Mouse (Mus musculus) liver, embryonic 15.5 days (tissue): ENCODE measurements around the gene Secisbp2. TPM values are rescaled to one million over a fixed set of nuclear protein-coding genes. Genes with fewer than 3 reads are reported as not detected.

Experiments
- ATAC-seq: fragments of 200-750 bp; cut with Nextera tagmentation; 2 replicates; pipeline ENCODE4 v1.8.0; 2017; ENCODE audit warnings: moderate number of reproducible peaks, mild to moderate bottlenecking, moderate library complexity; ENCODE audit not compliant: insufficient read depth
- H3K27ac ChIP-seq: fragments of 300-500 bp; sonication (generic); replicated peaks from 2 replicates; pipeline ENCODE4 v1.5.1; 2015; ENCODE audit warnings: mild to moderate bottlenecking, inconsistent platforms
- H3K27me3 ChIP-seq: fragments of 300-500 bp; sonication (generic); 2 replicates; pipeline ENCODE4 v1.6.1; 2015; ENCODE audit warnings: mild to moderate bottlenecking, inconsistent platforms
- H3K36me3 ChIP-seq: fragments of 300-500 bp; sonication (generic); replicated peaks from 2 replicates; pipeline ENCODE4 v1.6.1; 2015; ENCODE audit warnings: moderate library complexity, mild to moderate bottlenecking, inconsistent platforms
- H3K4me1 ChIP-seq: fragments of 300-500 bp; sonication (generic); replicated peaks from 2 replicates; pipeline ENCODE4 v1.6.1; 2015; ENCODE audit warnings: inconsistent platforms
- H3K4me2 ChIP-seq: fragments of 300-500 bp; sonication (generic); 2 replicates; pipeline ENCODE4 v1.6.1; 2015; ENCODE audit warnings: moderate library complexity, mild to moderate bottlenecking, inconsistent platforms
- H3K4me3 ChIP-seq: fragments of 300-500 bp; sonication (generic); replicated peaks from 2 replicates; pipeline ENCODE4 v1.5.1; 2015; ENCODE audit warnings: mild to moderate bottlenecking, inconsistent platforms
- H3K9ac ChIP-seq: fragments of 300-500 bp; sonication (generic); 2 replicates; pipeline ENCODE4 v1.6.1; 2015; ENCODE audit warnings: moderate library complexity, mild to moderate bottlenecking, inconsistent platforms
- H3K9me3 ChIP-seq: fragments of 300-500 bp; sonication (generic); replicated peaks from 2 replicates; pipeline ENCODE4 v1.6.1; 2016; ENCODE audit warnings: inconsistent platforms
- WGBS: fragments of 180-500 bp; shearing (Covaris S2); methylation state at CpG from one replicate; pipeline ENCODE4 v1.1.7; 2015; ENCODE audit warnings: mixed read lengths; ENCODE audit not compliant: insufficient replicate concordance; 5-methylcytosine and 5-hydroxymethylcytosine counted together
- polyA plus RNA-seq: library from polyadenylated mRNA; unstranded; fragments of >200 nt; fragmentation: Nextera tagmentation; extraction: Ambion mirVana; gene quantifications from 2 replicates; pipeline ENCODE4 v1.2.1, GENCODE M21; 2015

The Secisbp2 gene
- polyA plus RNA-seq, 1 experiment from 2014 or later, result 13.0 TPM

- WGBS, result 49% methylated on average over 8 of the region's 8 CpGs
- H3K4me1 ChIP-seq, result no peaks in the 10 kb centered on the region
- H3K4me3 ChIP-seq, result no peak overlapping the region
- ATAC-seq, result peak; percentile 34; the same call in 1 of the 2 replicates
- H3K27ac ChIP-seq, result no peak overlapping the region
- H3K9me3 ChIP-seq, result no peaks in the 10 kb centered on the region
- H3K4me2 ChIP-seq, result no peak overlapping the region
- peaks cover 26% of the 10 kb centered on the region; the same call in 1 of the 2 replicates for H3K36me3 ChIP-seq
- no peaks in the 10 kb centered on the region for H3K27me3 ChIP-seq
- no peak overlapping the region for H3K9ac ChIP-seq
Measured at GRCm38 (mm10) chr13:51716350-51717263, 65.1 kb downstream of the Secisbp2 start.

- Histone ChIP-seq H3K4me3 (no peak overlapping the region), H3K9me3 (no peaks in the 10 kb centered on the region), H3K9ac (no peak overlapping the region), H3K4me2 (no peak overlapping the region), H3K27ac (no peak overlapping the region), H3K4me1 (no peaks in the 10 kb centered on the region), H3K27me3 (no peaks in the 10 kb centered on the region), H3K36me3 (0 out of 2 replicates have a peak, but pooled peaks cover 17% of the 10 kb centered on the region)
- WGBS, result 71% methylated on average over 3 of the region's 3 CpGs
- ATAC-seq, result no peak
Measured at GRCm38 (mm10) chr13:51719256-51719655, 67.8 kb downstream of the Secisbp2 start.

- Histone ChIP-seq H3K4me2 (no peak overlapping the region), H3K4me1 (no peaks in the 10 kb centered on the region), H3K9me3 (no peaks in the 10 kb centered on the region), H3K27ac (no peak overlapping the region), H3K4me3 (no peak overlapping the region), H3K9ac (no peak overlapping the region), H3K36me3 (0 out of 2 replicates have a peak, but pooled peaks cover 17% of the 10 kb centered on the region), H3K27me3 (no peaks in the 10 kb centered on the region)
- no peak for ATAC-seq
- 70% methylated on average over 4 of the region's 4 CpGs for WGBS
Measured at GRCm38 (mm10) chr13:51720556-51720955, 69.1 kb downstream of the Secisbp2 start.

GRCm38 (mm10) chr13:51723114-51723513, 71.6 kb downstream of the Secisbp2 start:
- 69% methylated on average over 5 of the region's 5 CpGs for WGBS
- no peak overlapping the region for H3K4me3 ChIP-seq

GRCm38 (mm10) chr13:51724566-51724965, 73.1 kb downstream of the Secisbp2 start:
- H3K4me1 ChIP-seq, result peaks cover 27% of the 10 kb centered on the region
- no peaks in the 10 kb centered on the region for H3K9me3 ChIP-seq
- H3K4me3 ChIP-seq, result no peak overlapping the region
- no peak for ATAC-seq
- H3K27ac ChIP-seq, result no peak overlapping the region
- 75% methylated on average over 6 of the region's 6 CpGs for WGBS
- 0 out of 2 replicates have a peak, but pooled peaks cover 7% of the 10 kb centered on the region for H3K36me3 ChIP-seq
- no peak overlapping the region for H3K9ac ChIP-seq
- no peaks in the 10 kb centered on the region for H3K27me3 ChIP-seq
- no peak overlapping the region for H3K4me2 ChIP-seq

More at GRCm38 (mm10) chr13:51723114-51723513, 71.6 kb downstream of the Secisbp2 start:
- no peak for ATAC-seq
- H3K27ac ChIP-seq, result no peak overlapping the region
- no peaks in the 10 kb centered on the region for H3K9me3 ChIP-seq
- H3K27me3 ChIP-seq, result no peaks in the 10 kb centered on the region
- H3K9ac ChIP-seq, result no peak overlapping the region
- peaks cover 15% of the 10 kb centered on the region for H3K4me1 ChIP-seq
- H3K36me3 ChIP-seq, result 0 out of 2 replicates have a peak, but pooled peaks cover 17% of the 10 kb centered on the region
- no peak overlapping the region for H3K4me2 ChIP-seq

GRCm38 (mm10) chr13:51725446-51725845, 73.9 kb downstream of the Secisbp2 start:
- Histone ChIP-seq H3K9ac (no peak overlapping the region), H3K36me3 (0 out of 2 replicates have a peak, but pooled peaks cover 2% of the 10 kb centered on the region), H3K27me3 (no peaks in the 10 kb centered on the region), H3K4me1 (peaks cover 36% of the 10 kb centered on the region), H3K27ac (no peak overlapping the region), H3K4me2 (no peak overlapping the region), H3K4me3 (no peak overlapping the region), H3K9me3 (no peaks in the 10 kb centered on the region)
- ATAC-seq, result no peak
- WGBS, result 77% methylated on average over 7 of the region's 7 CpGs

- 68% methylated on average over 8 of the region's 8 CpGs for WGBS
- Histone ChIP-seq H3K4me2 (no peak overlapping the region), H3K36me3 (no peaks in the 10 kb centered on the region), H3K9me3 (no peaks in the 10 kb centered on the region), H3K27ac (no peak overlapping the region), H3K4me1 (peaks cover 42% of the 10 kb centered on the region), H3K4me3 (no peak overlapping the region), H3K9ac (no peak overlapping the region), H3K27me3 (no peaks in the 10 kb centered on the region)
- ATAC-seq, result peak; percentile 73
Measured at GRCm38 (mm10) chr13:51725926-51726574, 74.6 kb downstream of the Secisbp2 start.

GRCm38 (mm10) chr13:51727364-51727763, 75.9 kb downstream of the Secisbp2 start:
- Histone ChIP-seq H3K27ac (no peak overlapping the region), H3K4me2 (no peak overlapping the region), H3K4me3 (no peak overlapping the region), H3K9ac (no peak overlapping the region), H3K9me3 (no peaks in the 10 kb centered on the region), H3K27me3 (no peaks in the 10 kb centered on the region), H3K36me3 (no peaks in the 10 kb centered on the region), H3K4me1 (peaks cover 48% of the 10 kb centered on the region)
- 78% methylated on average over 6 of the region's 7 CpGs for WGBS
- no peak for ATAC-seq

- Histone ChIP-seq H3K36me3 (no peaks in the 10 kb centered on the region), H3K4me2 (no peak overlapping the region), H3K9ac (no peak overlapping the region), H3K27me3 (no peaks in the 10 kb centered on the region), H3K9me3 (no peaks in the 10 kb centered on the region), H3K4me1 (peaks cover 56% of the 10 kb centered on the region), H3K27ac (no peak overlapping the region), H3K4me3 (no peak overlapping the region)
- WGBS, result 18% methylated on average over 4 of the region's 4 CpGs
- ATAC-seq, result no peak
Measured at GRCm38 (mm10) chr13:51729887-51730361, 78.4 kb downstream of the Secisbp2 start.

GRCm38 (mm10) chr13:51731474-51731873, 80.0 kb downstream of the Secisbp2 start:
- ATAC-seq, result no peak
- no peaks in the 10 kb centered on the region for H3K36me3 ChIP-seq
- H3K9ac ChIP-seq, result no peak overlapping the region
- H3K4me2 ChIP-seq, result no peak overlapping the region
- H3K4me1 ChIP-seq, result peaks cover 63% of the 10 kb centered on the region
- H3K27ac ChIP-seq, result no peak overlapping the region
- no peak overlapping the region for H3K4me3 ChIP-seq
- H3K9me3 ChIP-seq, result no peaks in the 10 kb centered on the region
- 85% methylated on average over 7 of the region's 7 CpGs for WGBS
- H3K27me3 ChIP-seq, result no peaks in the 10 kb centered on the region

- Histone ChIP-seq H3K9ac (no peak overlapping the region), H3K4me1 (peaks cover 64% of the 10 kb centered on the region), H3K36me3 (no peaks in the 10 kb centered on the region), H3K4me3 (no peak overlapping the region), H3K27ac (0 out of 2 replicates have a peak overlapping the region, but pooled peaks have one; percentile 29), H3K27me3 (no peaks in the 10 kb centered on the region), H3K9me3 (no peaks in the 10 kb centered on the region), H3K4me2 (no peak overlapping the region)
- 82% methylated on average over 14 of the region's 14 CpGs for WGBS
- ATAC-seq, result no peak
Measured at GRCm38 (mm10) chr13:51732097-51732664, 80.7 kb downstream of the Secisbp2 start.
